Mouse (Mus musculus) right cerebral cortex, adult 18-20 months (tissue): ENCODE measurements at regions not wholly inside any gene's neighbourhood (a gene's known extent, or its start where the extent isn't known, plus 50 kb on each side); places are given as distances from the start of the nearest gene placed in this dataset.
A peak's percentile ranks its signal among the peaks of the same experiment; 100 is the strongest.
"Not testable (repeated sequence)": the region's sequence is repeated elsewhere in the genome, so short reads cannot be mapped to it uniquely, and the experiment has no call there.

ENCODE experiments used
- DNase-seq: peaks from one replicate; pipeline ENCODE4 v3.0.0; 2022; ENCODE audit warnings: mixed read lengths

DNA sequence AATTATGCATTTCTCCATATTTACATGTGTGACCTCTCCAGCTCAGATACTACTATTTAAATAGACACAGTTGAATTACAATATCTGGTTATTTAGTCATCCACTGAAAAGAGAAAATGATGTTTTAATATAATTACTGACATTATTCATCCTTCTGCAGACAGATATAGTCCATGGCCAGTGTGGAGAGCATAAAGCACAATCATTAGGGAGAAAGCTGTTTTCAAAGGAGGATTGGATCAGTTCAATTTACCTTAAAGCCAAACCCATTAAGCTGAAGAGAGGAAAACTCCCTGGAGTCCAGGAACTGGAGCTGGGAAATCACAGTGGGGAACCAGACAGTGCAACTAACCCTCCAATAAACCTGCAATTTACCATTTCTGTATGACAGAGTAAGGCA, 339.8 kb upstream of the Rgs17 start:
- no peak for DNase-seq

DNA sequence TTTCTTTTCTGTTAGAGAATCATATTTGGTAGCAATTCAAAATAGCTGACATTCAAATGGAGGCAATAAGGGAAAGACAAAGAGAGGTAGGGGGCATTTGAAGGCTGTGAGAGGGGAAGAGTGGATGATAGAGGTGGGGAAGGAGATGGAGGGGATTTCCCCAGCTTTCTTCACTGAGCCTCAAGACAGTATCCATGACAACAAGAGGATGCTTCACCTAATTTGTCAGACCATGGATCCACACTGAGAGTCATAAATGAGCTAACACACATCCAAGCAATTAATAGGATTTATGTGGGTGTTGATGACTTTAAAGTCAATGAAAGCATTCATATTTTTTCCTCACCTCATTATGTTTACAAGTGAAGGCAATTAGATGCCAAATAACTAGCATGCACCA, 343.5 kb upstream of the Rgs17 start:
- DNase-seq, result no peak

DNA sequence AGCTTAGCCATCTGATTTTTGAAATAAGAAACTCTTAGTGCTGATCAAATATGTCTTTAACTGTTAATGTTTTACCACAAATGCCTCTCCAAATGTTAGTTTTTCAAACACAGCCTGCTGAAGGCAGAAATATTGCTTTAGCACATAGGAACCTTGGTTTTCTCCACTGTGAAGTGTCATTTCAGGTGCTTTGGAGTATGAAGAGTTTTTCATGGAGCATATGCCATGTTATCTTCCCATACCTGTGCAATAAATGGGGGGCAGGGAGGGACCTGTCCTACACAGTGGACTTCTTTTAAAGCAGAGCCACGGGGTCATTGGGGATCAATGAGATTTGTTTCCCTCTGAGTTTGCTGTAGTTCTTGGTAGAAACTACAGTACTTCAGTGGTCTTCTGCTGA, 369.2 kb upstream of the Rgs17 start:
- no peak for DNase-seq

DNA sequence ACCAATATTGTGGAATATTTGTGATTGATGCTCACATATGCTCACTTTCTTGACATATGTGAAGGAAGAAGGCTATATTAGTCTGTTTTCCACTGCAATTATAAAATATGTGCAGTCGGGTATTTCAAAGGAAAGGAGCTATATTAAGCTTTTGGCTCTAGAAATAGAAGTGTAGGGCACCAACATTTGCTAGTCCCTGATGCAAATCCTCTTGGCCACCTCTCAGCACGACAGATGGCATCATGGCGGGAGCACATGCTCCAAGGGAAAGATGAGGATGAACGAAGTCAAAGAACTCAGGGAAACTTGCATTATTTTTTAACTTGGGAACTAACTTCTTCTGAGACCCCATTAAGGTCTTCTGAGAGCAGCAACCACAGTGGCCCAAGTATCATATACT, 374.4 kb upstream of the Rgs17 start:
- DNase-seq, result peak; percentile 67

DNA sequence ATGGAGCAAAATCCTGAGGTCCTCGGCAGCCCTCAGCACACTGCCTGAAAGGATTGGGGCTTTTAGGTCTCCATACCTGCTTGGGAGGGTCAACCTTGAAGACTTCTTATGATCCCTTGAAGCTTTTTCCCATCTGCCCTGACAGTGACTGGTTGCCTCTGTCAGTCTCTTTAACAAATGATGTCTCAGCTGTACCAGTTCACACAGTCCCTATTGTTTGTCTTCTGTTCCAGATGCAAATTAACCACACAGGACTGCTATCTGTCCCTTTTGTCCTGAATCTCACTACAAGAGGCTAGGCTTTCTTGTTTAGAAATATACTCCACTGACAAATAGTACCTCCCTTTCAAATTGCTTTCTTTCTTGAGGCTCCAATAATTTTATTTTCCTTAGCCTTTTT, 375.6 kb upstream of the Rgs17 start:
- DNase-seq, result no peak

DNA sequence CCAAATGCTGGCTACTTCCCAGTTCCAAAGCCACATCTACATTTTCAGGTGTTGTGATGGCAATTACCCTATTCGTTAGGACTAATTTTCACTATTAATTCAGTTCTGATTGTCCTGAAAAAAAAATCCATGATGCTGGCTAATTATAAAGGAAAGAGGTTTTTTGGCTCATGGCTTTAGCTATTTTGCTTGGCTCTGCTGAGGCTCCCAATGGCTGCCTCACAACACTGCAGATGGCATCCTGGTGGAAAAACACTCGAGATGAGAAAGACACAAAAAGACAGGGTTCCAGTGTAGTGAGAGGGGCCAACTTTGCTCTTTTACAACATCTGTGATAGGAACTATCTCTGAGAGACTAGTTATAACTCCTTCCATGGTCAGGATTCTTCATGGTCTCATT, 376.5 kb upstream of the Rgs17 start:
- DNase-seq, result no peak

DNA sequence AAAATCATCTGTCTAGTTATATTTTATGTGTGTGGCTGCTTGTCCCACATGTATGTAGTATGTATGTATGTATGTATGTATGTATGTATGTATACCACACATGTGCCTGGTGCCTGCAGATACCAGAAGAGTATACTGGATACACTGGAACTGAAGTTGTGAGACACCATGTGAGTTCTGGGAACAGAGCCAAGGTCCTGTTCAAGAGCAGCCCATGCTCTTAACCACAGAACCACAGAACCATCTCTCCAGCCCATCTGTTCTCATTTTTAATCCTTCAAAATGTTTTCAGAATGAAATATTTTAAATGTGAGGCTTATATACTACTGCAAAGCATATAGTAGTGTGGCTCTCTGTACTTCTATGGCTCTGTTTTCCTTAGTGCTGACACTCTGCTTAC, 379.3 kb upstream of the Rgs17 start:
- DNase-seq, result peak; percentile 2

DNA sequence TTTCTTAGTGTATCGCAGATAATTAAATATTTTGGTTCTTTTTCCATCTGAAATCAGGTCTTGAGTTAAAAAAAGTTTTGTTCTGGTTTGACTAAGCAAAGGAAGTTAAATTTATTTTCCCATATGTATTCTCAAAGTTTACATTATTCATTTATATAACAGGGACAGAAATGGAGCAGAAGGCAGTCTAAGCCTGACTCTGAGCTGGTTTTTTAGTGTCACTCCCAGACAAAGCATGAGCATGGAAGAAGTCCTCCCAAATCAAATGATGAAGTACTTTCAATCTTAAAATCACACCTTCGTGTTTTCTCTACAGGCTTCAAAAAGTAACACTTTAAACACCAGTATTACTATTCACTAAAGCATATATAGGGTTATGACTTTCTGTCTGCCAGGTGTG, 387.2 kb upstream of the Rgs17 start:
- no peak for DNase-seq

DNA sequence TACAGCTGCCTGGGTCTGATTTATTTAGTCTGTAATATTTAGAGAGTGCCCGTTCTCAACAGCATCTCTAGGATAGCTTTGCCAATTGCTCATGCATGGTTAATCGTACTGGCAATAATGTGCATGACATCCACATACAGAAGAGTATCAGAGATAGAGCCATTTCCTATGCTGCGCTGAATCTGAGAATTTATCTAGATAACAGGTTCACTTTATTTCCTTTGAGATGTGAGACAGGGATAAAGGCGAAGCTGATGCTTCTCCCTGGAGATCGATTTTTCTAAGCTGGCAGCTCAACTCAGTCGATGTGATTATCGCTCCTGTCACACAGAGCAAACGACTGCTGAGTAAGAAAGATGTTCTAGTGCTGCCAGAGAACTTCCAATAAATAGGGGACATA, 416.7 kb upstream of the Oprm1 start:
- no peak for DNase-seq

DNA sequence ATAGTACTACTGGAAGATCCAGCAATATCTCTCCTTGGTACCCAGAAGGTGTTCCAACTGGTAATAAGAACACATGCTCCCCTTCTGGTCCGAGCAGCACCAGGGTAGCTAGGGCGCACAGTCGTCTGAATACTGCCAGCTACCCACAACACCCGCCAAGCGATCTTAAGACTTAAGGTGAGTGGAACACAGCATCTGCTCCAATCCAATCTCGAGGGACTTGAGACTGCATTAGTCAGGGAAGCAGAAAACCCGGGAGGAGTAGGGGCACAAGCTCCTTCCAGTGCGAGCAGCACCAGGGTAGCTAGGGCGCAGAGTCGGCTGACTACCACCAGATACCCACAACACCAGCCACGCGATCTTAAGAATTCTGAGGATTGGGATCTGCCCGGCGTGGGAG, 409.1 kb upstream of the Oprm1 start:
- DNase-seq, result not testable (repeated sequence)

DNA sequence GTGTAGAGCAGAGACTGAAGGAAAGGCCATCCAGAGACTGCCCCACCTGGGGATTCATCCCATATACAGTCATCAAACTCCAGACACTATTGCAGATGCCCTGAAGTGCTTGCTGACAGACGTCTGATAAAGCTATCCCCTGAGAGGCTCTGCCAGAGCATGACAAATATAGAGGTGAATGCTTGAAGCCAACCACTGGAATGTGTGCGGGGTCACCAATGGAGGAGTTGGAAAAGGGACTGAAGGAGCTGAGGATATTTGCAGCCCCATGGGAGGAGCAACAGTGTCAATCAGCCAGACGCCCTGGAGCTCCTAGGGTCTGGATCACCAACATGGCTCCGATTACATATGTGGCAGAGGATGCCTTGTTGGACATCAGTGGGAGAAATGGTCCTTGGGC, 392.1 kb upstream of the Oprm1 start:
- DNase-seq, result no peak

DNA sequence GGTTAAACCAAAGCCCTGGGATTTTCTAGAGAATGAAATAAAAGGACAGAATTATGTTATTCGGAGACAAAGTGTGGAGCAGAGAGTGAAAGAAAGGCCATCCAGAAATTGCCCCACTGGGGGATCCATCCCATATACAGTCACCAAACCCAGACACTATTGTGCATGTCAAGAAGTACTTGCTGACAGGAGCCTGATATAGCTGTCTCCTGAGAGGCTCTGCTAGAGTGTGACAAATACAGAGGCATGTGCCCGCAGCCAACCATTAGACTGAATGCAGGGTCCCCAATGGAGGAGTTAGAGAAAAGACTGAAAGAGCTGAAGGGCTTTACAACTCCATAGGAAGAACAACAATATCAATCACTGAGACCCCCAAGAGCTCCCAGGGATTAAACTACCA, 386.6 kb upstream of the Oprm1 start:
- DNase-seq, result no peak

DNA sequence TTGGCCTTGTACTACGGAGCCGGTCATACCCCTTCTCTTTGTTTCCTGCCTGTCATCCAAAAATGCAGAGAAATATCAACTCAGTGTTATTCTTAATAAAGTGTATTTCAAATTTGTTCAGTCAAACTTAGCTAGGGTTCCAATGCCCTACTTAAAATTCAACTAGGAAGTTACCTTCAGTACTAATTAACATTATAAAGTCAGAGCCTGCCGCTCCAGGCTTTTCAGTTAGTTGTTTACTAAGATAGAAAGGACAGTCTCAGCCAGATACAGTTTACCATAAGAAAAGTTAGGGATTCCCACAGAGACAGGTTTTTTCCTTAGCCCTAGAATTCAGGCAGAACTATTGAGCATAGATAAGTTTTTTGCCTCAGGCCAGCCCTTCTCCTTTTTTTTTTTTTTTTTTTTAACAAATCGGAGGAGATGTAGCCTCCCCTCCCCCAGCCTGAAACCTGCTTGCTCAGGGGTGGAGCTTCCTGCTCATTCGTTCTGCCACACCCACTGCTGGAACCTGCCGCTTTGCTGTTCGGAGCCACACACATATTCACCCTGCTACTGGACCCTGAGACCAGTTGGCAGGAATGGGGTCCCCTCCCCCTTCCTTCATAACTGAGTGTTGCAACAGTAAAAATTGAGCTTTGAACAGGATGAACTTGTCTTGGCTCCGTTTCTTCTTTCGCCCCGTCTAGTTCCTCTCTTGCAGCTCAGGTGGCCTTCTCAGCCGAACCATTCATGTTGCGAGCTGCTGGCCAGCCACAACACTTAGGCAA, 340.8 kb upstream of the Oprm1 start:
- DNase-seq, result not testable (repeated sequence)

DNA sequence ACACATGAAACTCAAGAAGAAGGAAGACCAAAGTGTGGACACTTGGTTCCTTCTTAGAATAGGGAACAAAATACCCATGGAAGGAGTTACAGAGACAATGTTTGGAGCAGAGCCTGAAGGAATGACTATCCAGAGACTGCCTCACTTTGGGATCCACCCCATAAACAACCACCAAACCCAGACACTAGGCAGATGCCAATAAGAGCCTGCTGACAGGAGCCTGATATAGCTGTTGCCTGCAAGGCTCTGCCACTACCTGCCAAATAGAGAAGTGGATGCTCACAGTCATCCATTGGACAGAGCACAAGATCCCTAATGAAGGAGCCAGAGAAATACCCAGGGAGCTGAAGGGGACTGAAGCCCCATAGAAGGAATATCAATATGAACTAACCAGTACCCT, 340.1 kb upstream of the Oprm1 start:
- not testable (repeated sequence) for DNase-seq

DNA sequence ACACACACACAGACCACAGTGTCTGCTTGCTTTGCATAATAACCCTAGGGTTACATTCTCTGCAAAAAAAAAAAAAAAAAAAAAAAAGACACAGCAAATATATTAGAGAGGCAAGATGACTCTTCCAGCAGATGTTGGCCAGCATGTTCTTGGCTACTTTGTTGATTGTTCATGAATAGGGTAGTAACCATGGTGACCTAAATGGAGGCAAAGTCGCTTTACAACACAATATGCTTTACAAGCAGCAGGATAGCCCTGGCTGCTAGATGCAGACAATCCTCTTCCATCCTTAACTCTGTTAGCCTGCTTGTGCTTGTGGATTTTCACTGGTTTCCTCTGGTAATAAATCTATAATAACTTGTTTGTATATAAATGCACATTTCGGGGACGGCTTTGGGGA, 292.5 kb upstream of the Oprm1 start:
- no peak for DNase-seq

DNA sequence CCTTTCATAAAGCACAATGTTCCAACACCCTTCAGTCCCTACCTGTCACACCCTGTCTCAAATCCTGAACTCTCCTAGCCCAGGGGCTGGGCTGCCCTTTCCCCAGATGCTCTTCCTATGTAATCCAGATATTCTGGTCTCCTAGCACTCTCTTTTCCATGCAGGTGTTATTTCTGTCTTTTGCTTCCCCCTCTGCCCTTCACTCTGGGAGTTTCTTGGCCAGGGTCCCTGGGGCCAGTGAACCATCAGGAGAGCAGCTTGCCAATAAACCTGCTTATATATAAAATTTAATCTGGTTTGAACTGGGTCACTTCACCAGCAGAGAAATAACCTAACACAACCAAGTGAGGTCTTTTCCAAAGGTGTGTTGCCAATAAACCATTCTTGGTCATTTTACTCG, 278.0 kb upstream of the Oprm1 start:
- DNase-seq, result no peak

DNA sequence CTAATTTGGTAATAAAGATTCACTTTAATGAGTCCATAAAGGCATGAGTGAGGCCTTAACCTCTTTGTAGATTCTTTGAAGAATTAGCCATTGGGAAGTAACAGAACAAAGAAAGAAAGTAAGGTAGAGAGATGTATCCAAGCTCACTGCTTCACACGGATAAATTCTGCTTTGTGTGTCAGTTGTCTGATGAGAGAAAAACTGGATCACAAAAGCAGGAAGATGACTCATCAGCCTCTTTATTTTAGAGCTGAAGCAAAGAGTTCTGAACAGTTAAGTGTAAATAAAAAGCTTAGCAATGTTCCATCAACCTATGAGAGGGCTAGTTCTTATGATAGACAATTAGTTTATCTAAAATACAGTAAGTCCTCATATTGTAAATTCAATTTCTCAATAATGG, 269.7 kb upstream of the Oprm1 start:
- no peak for DNase-seq

DNA sequence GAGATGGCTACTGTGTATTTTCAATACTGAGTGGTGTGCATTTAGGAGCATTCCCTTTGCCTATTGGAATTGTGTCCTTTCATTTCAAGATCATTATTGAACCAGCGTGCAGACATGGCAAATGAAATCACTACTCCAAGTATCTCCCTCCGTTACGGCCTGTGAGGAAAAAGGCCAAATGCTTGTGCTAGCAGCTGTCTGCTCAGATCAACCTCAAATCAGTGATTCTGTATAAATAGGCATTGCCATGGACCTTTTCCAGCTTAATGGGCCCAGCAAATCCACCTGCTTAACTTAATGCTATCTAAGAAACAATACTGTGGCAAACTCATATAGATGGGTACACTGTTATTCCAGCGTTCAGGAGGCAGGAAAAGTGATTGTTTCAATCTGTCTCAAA, 265.6 kb upstream of the Oprm1 start:
- DNase-seq, result no peak

DNA sequence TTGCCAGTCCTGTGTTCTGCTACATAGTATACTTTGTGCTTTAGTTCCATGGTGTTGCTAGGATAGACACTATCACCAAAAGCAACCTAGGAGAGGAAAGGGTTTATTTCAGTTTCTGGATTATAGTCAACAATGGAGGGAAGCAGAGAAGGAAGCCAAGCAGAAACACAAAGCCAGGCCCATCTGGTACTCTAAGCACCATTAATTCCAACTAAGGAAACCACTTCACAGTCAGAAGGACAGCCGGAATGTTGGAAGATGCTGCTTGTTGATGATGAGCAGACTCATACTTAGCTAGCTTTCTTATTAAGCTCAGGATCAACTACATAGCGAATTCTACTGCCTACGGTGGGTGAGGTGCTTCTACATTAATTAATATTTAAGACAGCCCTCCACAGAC, 263.2 kb upstream of the Oprm1 start:
- DNase-seq, result no peak

DNA sequence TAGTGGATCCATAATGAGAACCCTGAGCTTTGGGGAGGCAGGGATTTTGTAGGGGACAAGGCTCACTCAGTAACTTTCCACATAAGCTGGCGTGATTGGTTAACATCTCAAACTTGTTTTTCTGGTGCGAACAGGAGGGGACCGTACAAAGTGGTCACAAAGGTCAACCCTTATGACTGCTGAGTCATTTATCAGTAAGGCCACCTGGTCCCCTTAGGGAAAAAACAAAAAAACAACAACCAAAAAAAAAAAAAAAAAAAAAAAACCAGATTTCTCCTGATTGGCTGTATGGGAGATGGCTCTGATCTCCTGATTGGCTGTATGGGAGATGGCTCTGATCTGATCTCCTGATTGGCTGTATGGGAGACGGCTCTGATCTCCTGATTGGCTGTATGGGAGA, 244.0 kb upstream of the Oprm1 start:
- DNase-seq, result no peak

DNA sequence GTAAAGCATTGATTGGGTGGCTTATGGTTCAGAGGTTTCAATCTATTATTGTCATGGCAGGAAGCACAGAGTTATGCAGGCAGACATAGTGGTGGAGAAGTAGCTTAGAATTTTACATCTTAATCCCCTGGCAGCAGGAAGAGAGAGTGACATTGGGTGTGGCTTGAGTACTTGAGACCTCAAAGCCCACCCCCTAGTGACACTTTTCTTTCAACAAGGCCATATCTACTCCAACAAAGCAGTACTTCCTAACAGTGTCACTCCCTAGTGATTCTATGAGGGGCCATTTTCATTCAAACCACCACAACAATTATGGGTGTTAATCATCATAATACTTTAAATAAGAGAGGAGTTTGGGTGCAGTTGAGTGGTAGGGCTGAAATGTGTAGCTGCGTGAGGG, 195.8 kb upstream of the Oprm1 start:
- DNase-seq, result no peak

DNA sequence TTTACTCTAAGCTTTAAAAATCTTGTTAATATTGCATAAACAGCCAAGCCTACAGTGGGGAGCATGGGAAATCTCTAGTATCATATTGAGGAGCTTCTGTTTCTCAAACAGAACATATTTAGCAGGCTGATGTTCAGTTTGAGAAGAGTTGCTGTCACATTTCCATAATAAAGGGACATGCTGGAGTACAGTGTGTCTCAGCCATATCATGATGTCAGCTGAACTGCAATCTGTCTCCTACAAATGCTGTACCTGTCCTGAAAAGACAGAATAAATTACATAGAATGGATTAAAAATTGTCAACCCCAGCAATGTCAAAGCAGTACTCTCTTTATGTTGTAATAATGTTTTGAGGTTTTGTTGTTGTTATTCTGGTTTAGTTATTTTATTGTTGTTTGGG, 179.7 kb upstream of the Oprm1 start:
- DNase-seq, result no peak

DNA sequence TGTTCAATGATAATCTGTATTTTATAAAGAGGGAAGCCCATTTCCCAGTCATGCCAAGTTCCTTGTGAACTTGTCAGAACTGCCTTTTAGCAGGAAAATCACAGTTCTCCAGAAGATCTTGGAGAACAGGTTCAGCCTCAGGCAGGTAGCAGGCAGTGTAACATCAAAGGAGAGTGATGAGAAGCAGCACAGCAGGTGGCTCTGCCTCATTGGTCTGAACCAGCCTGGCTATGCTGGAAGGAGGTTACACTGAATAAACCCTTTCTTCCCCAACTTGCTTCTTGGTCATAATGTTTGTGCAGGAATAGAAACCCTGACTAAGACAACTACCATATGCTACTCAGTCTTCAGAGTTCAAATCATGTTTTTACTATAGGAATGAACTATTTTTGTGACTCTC, 172.5 kb upstream of the Oprm1 start:
- DNase-seq, result not testable (repeated sequence)

DNA sequence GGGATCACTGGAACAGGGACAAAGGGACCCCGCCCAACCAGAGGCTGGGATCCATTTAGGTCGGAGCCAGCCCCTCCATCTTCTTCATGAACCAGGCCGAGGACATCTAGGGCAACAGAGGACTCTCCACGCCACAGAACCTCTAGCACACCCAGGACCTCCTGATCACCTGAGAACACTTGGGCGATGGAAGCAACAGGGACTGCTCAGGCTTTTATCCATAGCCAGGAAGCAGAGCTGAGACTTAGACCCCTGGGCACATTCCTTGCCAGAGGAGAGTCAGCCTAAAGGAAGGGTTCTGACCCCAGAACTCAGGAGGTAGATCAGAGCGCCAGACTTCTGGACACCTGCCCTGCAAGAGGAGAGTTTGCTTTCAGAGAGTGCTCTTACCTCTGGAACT, 168.1 kb upstream of the Oprm1 start:
- no peak for DNase-seq

DNA sequence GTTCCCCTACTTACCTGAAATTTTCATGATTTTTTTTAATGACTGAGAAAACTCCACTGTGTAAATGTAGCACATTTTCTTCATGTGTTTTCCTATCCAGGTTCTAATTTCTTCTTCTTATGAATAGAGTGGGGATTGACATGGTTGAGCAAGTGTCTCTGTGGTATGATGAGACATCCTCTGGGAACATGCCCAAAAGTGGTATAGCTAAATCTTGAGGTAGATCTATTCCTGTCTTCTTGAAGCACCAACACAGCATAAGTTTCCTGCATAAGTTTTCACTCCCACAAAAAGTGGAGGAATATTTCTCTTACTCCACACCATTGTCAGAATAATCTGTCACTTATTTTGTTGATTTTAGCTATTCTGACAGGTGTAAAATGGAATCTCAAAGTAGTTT, 161.1 kb upstream of the Oprm1 start:
- peak; percentile 3 for DNase-seq

DNA sequence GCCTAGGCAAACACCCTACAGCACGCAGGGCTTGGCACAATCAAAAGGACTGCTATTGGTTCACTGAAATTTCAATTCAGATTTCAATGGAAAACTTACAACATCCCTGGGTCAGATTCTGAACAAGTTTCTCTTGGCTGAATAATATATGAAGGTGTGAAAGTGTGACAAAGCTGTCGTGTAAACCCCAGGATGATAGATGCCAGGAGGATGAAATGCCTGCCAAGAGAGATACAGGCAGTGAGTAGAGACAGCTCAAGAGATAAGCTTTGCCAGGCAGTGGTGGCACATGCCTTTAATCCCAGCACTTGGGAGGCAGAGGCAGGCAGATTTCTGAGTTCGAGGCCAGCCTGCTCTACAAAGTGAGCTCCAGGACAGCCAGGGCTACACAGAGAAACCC, 159.7 kb upstream of the Oprm1 start:
- DNase-seq, result peak; percentile 4
